Mouse (Mus musculus): Measurements from ENCODE around the gene Lmntd1.

Gene Lmntd1

GRCm38 (mm10) chr6:145557059-145557992 lies 56.8 kb downstream of the Lmntd1 start:
- no peak for DNase-seq

- DNase-seq, result no peak
Observed at GRCm38 (mm10) chr6:145553226-145553625, 60.9 kb downstream of the Lmntd1 start.

GRCm38 (mm10) chr6:145552817-145553216 lies 61.3 kb downstream of the Lmntd1 start:
- DNase-seq, result no peak

- DNase-seq, result no peak
Observed at GRCm38 (mm10) chr6:145550993-145551392, 63.1 kb downstream of the Lmntd1 start.

GRCm38 (mm10) chr6:145545927-145546641 lies 68.0 kb downstream of the Lmntd1 start:
- no peak for DNase-seq

GRCm38 (mm10) chr6:145544838-145545237 lies 69.3 kb downstream of the Lmntd1 start:
- no peak for DNase-seq

GRCm38 (mm10) chr6:145544304-145544703 lies 69.8 kb downstream of the Lmntd1 start:
- DNase-seq, result no peak

- DNase-seq, result peak in 1 of 2 experiments; percentile 16
Observed at GRCm38 (mm10) chr6:145539568-145539859, 74.6 kb downstream of the Lmntd1 start.

GRCm38 (mm10) chr6:145538787-145539567 lies 75.1 kb downstream of the Lmntd1 start:
- no peak for DNase-seq

GRCm38 (mm10) chr6:145530464-145530863 lies 83.7 kb downstream of the Lmntd1 start:
- no peak for DNase-seq

- no peak for DNase-seq
Observed at GRCm38 (mm10) chr6:145523337-145523736, 90.8 kb downstream of the Lmntd1 start.

GRCm38 (mm10) chr6:145522617-145523016 lies 91.5 kb downstream of the Lmntd1 start:
- no peak for DNase-seq

- no peak for DNase-seq
Observed at GRCm38 (mm10) chr6:145517002-145517401, 97.1 kb downstream of the Lmntd1 start.

- DNase-seq, result peak in 1 of 2 experiments; percentile 16
Observed at GRCm38 (mm10) chr6:145515859-145516581, 98.1 kb downstream of the Lmntd1 start.

GRCm38 (mm10) chr6:145511265-145511664 lies 102.9 kb downstream of the Lmntd1 start:
- no peak for DNase-seq

- no peak for DNase-seq
Observed at GRCm38 (mm10) chr6:145508828-145509227, 105.3 kb downstream of the Lmntd1 start.

- no peak for DNase-seq
Observed at GRCm38 (mm10) chr6:145501751-145502150, 112.4 kb downstream of the Lmntd1 start.

- no peak for DNase-seq
Observed at GRCm38 (mm10) chr6:145499574-145500546, 114.3 kb downstream of the Lmntd1 start.

- no peak for DNase-seq
Observed at GRCm38 (mm10) chr6:145495731-145496130, 118.4 kb downstream of the Lmntd1 start.

- peak in 1 of 2 experiments; percentile 46 for DNase-seq
Observed at GRCm38 (mm10) chr6:145488251-145488650, 125.9 kb downstream of the Lmntd1 start.

- DNase-seq, result peak in 1 of 2 experiments; percentile 26
Observed at GRCm38 (mm10) chr6:145485986-145486605, 128.0 kb downstream of the Lmntd1 start.

All from cerebellum, postnatal 14 days (tissue).